Mouse (Mus musculus) ZHBTc4 (cell line): Measurements from ENCODE around the gene Baz1b.

Experiments
- DNase-seq: peaks from one replicate; pipeline ENCODE4 v3.0.0-alpha.2; 2011; ENCODE audit warnings: low read depth, low spot score

Baz1b gene

GRCm38 (mm10) chr5:135233166-135233920, 46.3 kb downstream of the Baz1b start:
- no peak for DNase-seq

- DNase-seq, result peak; percentile 74
Measured at GRCm38 (mm10) chr5:135236571-135236970, 49.5 kb downstream of the Baz1b start.

- DNase-seq, result no peak
Measured at GRCm38 (mm10) chr5:135238832-135239231, 51.8 kb downstream of the Baz1b start.

GRCm38 (mm10) chr5:135241474-135241873, 54.4 kb downstream of the Baz1b start:
- no peak for DNase-seq

GRCm38 (mm10) chr5:135242136-135242535, 55.1 kb downstream of the Baz1b start:
- no peak for DNase-seq

GRCm38 (mm10) chr5:135242608-135243007, 55.5 kb downstream of the Baz1b start:
- DNase-seq, result no peak

- no peak for DNase-seq
Measured at GRCm38 (mm10) chr5:135243166-135243565, 56.1 kb downstream of the Baz1b start.

- peak; percentile 78 for DNase-seq
Measured at GRCm38 (mm10) chr5:135246531-135246930, 59.5 kb downstream of the Baz1b start.

GRCm38 (mm10) chr5:135247337-135247736, 60.3 kb downstream of the Baz1b start:
- DNase-seq, result no peak

- peak; percentile 51 for DNase-seq
Measured at GRCm38 (mm10) chr5:135248956-135249676, 62.1 kb downstream of the Baz1b start.

- DNase-seq, result peak; percentile 71
Measured at GRCm38 (mm10) chr5:135250186-135251078, 63.4 kb downstream of the Baz1b start.

GRCm38 (mm10) chr5:135251079-135251454, 64.0 kb downstream of the Baz1b start, which contains the start of gene Fzd9:
Gene Fzd9, minus strand, starts transcription at chr5:135251230.
- peak; percentile 92 for DNase-seq

GRCm38 (mm10) chr5:135253741-135254401, 66.8 kb downstream of the Baz1b start:
- no peak for DNase-seq

GRCm38 (mm10) chr5:135256166-135256565, 69.1 kb downstream of the Baz1b start:
- peak; percentile 64 for DNase-seq

- DNase-seq, result peak; percentile 91
Measured at GRCm38 (mm10) chr5:135257559-135257958, 70.5 kb downstream of the Baz1b start.

GRCm38 (mm10) chr5:135258280-135259150, 71.5 kb downstream of the Baz1b start:
- no peak for DNase-seq

- peak; percentile 39 for DNase-seq
Measured at GRCm38 (mm10) chr5:135263866-135264503, 76.9 kb downstream of the Baz1b start.

- DNase-seq, result no peak
Measured at GRCm38 (mm10) chr5:135264548-135264947, 77.5 kb downstream of the Baz1b start.

GRCm38 (mm10) chr5:135269451-135269850, 82.4 kb downstream of the Baz1b start:
- no peak for DNase-seq

GRCm38 (mm10) chr5:135270361-135270760, 83.3 kb downstream of the Baz1b start:
- no peak for DNase-seq
